Mouse (Mus musculus) liver, embryonic 14.5 days (tissue): ENCODE measurements around the gene Baz2b.

Experiments used
- CTCF ChIP-seq: IDR thresholded peaks from 2 replicates; pipeline ENCODE4 v1.5.1; 2016; ENCODE audit warnings: antibody characterized with exemption, low read depth, control low read depth
- EP300 ChIP-seq: IDR thresholded peaks from 2 replicates; pipeline ENCODE4 v1.6.1; 2016; ENCODE audit warnings: antibody characterized with exemption, low read depth

- no peak for TF ChIP-seq EP300
- TF ChIP-seq CTCF = no peak
Measured at GRCm38 (mm10) chr2:60175078-60175477, 34.6 kb downstream of the Baz2b start.
